Mouse (Mus musculus) embryonic facial prominence, embryonic 14.5 days (tissue): ENCODE results near the gene Gm9044. TPM values are rescaled to one million over a fixed set of nuclear protein-coding genes. Genes with fewer than 3 reads are reported as not detected.
"Not testable (repeated sequence)": the region's sequence is repeated elsewhere in the genome, so short reads cannot be mapped to it uniquely, and the experiment has no call there.

Source experiments
- ATAC-seq: fragments of 200-750 bp; cut with Nextera tagmentation; 2 replicates; pipeline ENCODE4 v1.8.0; 2017; ENCODE audit warnings: low read depth, moderate number of reproducible peaks, moderate TSS enrichment
- DNase-seq: peaks from one replicate; pipeline ENCODE4 v3.0.0-alpha.2; 2015; ENCODE audit warnings: low spot score
- H3K27ac ChIP-seq: fragments of 300-500 bp; sonication (generic); replicated peaks from 2 replicates; pipeline ENCODE4 v1.5.1; 2014; ENCODE audit warnings: low read depth, mild to moderate bottlenecking, low read length, moderate library complexity
- H3K27me3 ChIP-seq: fragments of 300-500 bp; sonication (generic); replicated peaks from 2 replicates; pipeline ENCODE4 v1.6.1; 2014; ENCODE audit warnings: low read length; ENCODE audit not compliant: control insufficient read depth, insufficient read depth
- H3K36me3 ChIP-seq: fragments of 300-500 bp; sonication (generic); 2 replicates; pipeline ENCODE4 v1.6.1; 2014; ENCODE audit warnings: low read length, mixed read lengths; ENCODE audit not compliant: control insufficient read depth, insufficient read depth
- H3K4me1 ChIP-seq: fragments of 300-500 bp; sonication (generic); 2 replicates; pipeline ENCODE4 v1.6.1; 2014; ENCODE audit warnings: antibody characterized with exemption, low read length; ENCODE audit not compliant: control insufficient read depth, insufficient read depth
- H3K4me2 ChIP-seq: fragments of 300-500 bp; sonication (generic); 2 replicates; pipeline ENCODE4 v1.6.1; 2014; ENCODE audit warnings: low read depth, mild to moderate bottlenecking, low read length, moderate library complexity, mixed read lengths
- H3K4me3 ChIP-seq: fragments of 300-500 bp; sonication (generic); 2 replicates; pipeline ENCODE4 v1.5.1; 2014; ENCODE audit warnings: low read depth, mild to moderate bottlenecking, low read length
- H3K9ac ChIP-seq: fragments of 300-500 bp; sonication (generic); 2 replicates; pipeline ENCODE4 v1.6.1; 2014; ENCODE audit warnings: low read depth, mild to moderate bottlenecking, low read length, moderate library complexity, mixed read lengths
- H3K9me3 ChIP-seq: fragments of 300-500 bp; sonication (generic); 2 replicates; pipeline ENCODE4 v1.6.1; 2016; ENCODE audit warnings: low read length; ENCODE audit not compliant: control insufficient read depth
- WGBS: fragments of 180-500 bp; shearing (Covaris S2); extraction: QIAGEN DNeasy Blood & Tissue Kit; methylation state at CpG from one replicate; pipeline ENCODE4 v1.1.7; 2014; 5-methylcytosine and 5-hydroxymethylcytosine counted together
- polyA plus RNA-seq: library from polyadenylated mRNA; unstranded; fragments of >200 nt; fragmentation: Nextera tagmentation; extraction: Ambion mirVana; gene quantifications from 2 replicates; pipeline ENCODE4 v1.2.1, GENCODE M21; 2014

The Gm9044 gene
- 0.09 TPM in 1 of 2 replicates, not detected in the other for polyA plus RNA-seq

DNA sequence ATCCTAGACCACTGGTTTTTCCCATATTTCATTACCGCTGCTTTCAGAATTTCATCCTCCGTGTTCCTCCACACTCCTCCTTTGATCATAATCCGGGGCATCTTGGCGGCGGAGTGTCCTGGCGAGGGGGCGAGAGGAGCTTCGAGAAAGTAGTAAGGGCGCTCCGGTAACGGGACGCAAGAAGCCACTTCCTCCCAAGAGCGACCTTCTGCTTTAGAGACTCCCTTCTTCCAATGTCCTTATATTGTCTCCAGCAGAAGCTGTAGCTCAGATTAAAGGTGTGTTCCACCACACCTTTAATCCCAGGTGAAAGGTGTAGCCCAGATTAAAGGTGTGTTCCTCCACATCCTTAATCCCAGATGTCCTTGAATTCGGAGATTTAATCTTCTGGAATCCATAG, at the start of gene Gm9044:
Gene Gm9044, minus strand, starts transcription at position 101 of the 400 bp plus-strand sequence.
- H3K9me3 ChIP-seq, H3K27me3 ChIP-seq, H3K27ac ChIP-seq, H3K4me3 ChIP-seq, H3K4me1 ChIP-seq, H3K9ac ChIP-seq, H3K36me3 ChIP-seq, H3K4me2 ChIP-seq, DNase-seq, ATAC-seq: not testable (repeated sequence)
- no CpG with 5 or more reads among the region's 14 CpGs for WGBS

DNA sequence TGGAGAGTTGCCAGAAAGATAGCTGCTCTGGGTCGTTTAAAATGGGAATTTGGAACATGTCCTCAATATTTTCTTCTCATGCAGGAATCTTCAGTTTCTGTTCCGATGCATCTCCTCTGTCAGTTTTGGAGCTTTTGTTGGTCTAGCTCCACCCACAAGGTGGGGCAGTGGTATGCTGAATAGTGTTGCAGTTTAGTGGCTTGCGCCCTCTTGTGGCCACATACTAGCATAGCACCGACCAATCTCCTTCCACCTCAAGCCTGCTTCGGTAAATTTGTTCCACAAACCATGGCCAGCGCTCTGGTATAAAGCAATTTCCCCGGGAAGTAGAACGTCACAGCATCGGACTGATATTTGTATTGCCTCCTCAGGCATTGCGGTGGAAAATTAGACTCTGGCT, 38.2 kb upstream of the Gm9044 start:
- Histone ChIP-seq H3K4me2 (peak overlapping the region; percentile 42), H3K4me3 (peak overlapping the region; percentile 13; the same call in 1 of the 2 replicates), H3K36me3 (no peaks in the 10 kb centered on the region), H3K4me1 (no peaks in the 10 kb centered on the region), H3K9me3 (no peaks in the 10 kb centered on the region), H3K27me3 (no peaks in the 10 kb centered on the region), H3K27ac (no peak overlapping the region), H3K9ac (no peak overlapping the region)
- DNase-seq (peak; percentile 94), ATAC-seq (peak; percentile 93)
- WGBS = 7% methylated on average over 10 of the region's 10 CpGs

DNA sequence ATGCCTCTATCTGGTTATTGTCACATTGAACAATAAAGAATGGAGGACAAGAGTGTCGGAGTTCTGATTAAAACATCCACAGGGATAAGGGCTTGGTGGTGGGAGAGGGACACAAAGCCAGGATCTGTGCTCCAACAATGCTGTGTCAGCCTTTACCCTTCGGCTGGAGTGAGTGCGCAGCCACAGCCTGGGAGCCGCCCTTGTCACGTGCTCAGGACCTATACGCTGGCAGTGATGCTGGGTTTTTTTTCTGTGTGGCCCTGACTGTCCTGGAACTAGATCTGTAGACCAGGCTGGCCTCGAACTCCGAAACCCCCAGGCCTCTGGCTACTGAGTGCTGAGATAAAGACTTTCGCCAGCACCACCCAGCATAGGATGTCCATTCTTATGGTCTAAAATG, 37.3 kb upstream of the Gm9044 start:
- Histone ChIP-seq H3K36me3 (no peaks in the 10 kb centered on the region), H3K9me3 (no peaks in the 10 kb centered on the region), H3K27ac (no peak overlapping the region), H3K27me3 (no peaks in the 10 kb centered on the region), H3K9ac (no peak overlapping the region), H3K4me2 (no peak overlapping the region), H3K4me3 (no peak overlapping the region), H3K4me1 (no peaks in the 10 kb centered on the region)
- 92% methylated on average over 9 of the region's 9 CpGs for WGBS
- ATAC-seq (no peak), DNase-seq (no peak)

DNA sequence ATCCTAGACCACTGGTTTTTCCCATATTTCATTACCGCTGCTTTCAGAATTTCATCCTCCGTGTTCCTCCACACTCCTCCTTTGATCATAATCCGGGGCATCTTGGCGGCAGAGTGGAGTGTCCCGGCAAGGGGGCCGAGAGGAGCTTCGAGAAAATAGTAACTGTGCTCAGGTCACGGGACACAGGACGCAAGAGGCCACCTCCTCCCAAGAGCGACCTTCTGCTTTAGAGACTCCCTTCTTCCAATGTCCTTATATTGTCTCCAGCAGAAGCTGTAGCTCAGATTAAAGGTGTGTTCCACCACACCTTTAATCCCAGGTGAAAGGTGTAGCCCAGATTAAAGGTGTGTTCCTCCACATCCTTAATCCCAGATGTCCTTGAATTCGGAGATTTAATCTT, 21.8 kb upstream of the Gm9044 start, which contains the start of gene Gm9049:
Gene Gm9049, minus strand, starts transcription at position 101 of the 400 bp plus-strand sequence.
- H3K9ac ChIP-seq, DNase-seq, H3K4me3 ChIP-seq, H3K36me3 ChIP-seq, H3K4me1 ChIP-seq, H3K9me3 ChIP-seq, H3K4me2 ChIP-seq, ATAC-seq, H3K27me3 ChIP-seq, H3K27ac ChIP-seq: not testable (repeated sequence)
- WGBS = no CpG with 5 or more reads among the region's 11 CpGs

DNA sequence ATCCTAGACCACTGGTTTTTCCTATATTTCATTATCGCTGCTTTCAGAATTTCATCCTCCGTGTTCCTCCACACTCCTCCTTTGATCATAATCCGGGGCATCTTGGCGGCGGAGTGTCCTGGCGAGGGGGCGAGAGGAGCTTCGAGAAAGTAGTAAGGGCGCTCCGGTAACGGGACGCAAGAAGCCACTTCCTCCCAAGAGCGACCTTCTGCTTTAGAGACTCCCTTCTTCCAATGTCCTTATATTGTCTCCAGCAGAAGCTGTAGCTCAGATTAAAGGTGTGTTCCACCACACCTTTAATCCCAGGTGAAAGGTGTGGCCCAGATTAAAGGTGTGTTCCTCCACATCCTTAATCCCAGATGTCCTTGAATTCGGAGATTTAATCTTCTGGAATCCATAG, 16.4 kb upstream of the Gm9044 start, which contains the start of gene Gm9048:
Gene Gm9048, minus strand, starts transcription at position 101 of the 400 bp plus-strand sequence.
- ATAC-seq, H3K9me3 ChIP-seq, H3K4me1 ChIP-seq, H3K9ac ChIP-seq, H3K27me3 ChIP-seq, H3K4me3 ChIP-seq, H3K4me2 ChIP-seq, H3K36me3 ChIP-seq, H3K27ac ChIP-seq, DNase-seq: not testable (repeated sequence)
- WGBS = no CpG with 5 or more reads among the region's 14 CpGs

DNA sequence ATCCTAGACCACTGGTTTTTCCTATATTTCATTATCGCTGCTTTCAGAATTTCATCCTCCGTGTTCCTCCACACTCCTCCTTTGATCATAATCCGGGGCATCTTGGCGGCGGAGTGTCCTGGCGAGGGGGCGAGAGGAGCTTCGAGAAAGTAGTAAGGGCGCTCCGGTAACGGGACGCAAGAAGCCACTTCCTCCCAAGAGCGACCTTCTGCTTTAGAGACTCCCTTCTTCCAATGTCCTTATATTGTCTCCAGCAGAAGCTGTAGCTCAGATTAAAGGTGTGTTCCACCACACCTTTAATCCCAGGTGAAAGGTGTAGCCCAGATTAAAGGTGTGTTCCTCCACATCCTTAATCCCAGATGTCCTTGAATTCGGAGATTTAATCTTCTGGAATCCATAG, 10.9 kb upstream of the Gm9044 start, which contains the start of gene Gm9046:
Gene Gm9046, minus strand, starts transcription at position 101 of the 400 bp plus-strand sequence.
- H3K4me2 ChIP-seq, DNase-seq, H3K9me3 ChIP-seq, H3K36me3 ChIP-seq, H3K27ac ChIP-seq, H3K9ac ChIP-seq, H3K4me3 ChIP-seq, ATAC-seq, H3K27me3 ChIP-seq, H3K4me1 ChIP-seq: not testable (repeated sequence)
- WGBS = no CpG with 5 or more reads among the region's 14 CpGs

DNA sequence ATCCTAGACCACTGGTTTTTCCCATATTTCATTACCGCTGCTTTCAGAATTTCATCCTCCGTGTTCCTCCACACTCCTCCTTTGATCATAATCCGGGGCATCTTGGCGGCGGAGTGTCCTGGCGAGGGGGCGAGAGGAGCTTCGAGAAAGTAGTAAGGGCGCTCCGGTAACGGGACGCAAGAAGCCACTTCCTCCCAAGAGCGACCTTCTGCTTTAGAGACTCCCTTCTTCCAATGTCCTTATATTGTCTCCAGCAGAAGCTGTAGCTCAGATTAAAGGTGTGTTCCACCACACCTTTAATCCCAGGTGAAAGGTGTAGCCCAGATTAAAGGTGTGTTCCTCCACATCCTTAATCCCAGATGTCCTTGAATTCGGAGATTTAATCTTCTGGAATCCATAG, 5.5 kb upstream of the Gm9044 start, which contains the start of gene Gm9045:
Gene Gm9045, minus strand, starts transcription at position 101 of the 400 bp plus-strand sequence.
- not testable (repeated sequence) for H3K27me3 ChIP-seq, H3K27ac ChIP-seq, H3K4me2 ChIP-seq, DNase-seq, H3K9me3 ChIP-seq, H3K36me3 ChIP-seq, H3K4me1 ChIP-seq, H3K4me3 ChIP-seq, H3K9ac ChIP-seq, ATAC-seq
- WGBS = no CpG with 5 or more reads among the region's 14 CpGs

DNA sequence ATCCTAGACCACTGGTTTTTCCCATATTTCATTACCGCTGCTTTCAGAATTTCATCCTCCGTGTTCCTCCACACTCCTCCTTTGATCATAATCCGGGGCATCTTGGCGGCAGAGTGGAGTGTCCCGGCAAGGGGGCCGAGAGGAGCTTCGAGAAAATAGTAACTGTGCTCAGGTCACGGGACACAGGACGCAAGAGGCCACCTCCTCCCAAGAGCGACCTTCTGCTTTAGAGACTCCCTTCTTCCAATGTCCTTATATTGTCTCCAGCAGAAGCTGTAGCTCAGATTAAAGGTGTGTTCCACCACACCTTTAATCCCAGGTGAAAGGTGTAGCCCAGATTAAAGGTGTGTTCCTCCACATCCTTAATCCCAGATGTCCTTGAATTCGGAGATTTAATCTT, 5.3 kb downstream of the Gm9044 start, which contains the start of gene Gm9040:
Gene Gm9040, minus strand, starts transcription at position 101 of the 400 bp plus-strand sequence.
- ATAC-seq, H3K27me3 ChIP-seq, DNase-seq, H3K4me2 ChIP-seq, H3K9me3 ChIP-seq, H3K4me3 ChIP-seq, H3K27ac ChIP-seq, H3K4me1 ChIP-seq, H3K9ac ChIP-seq, H3K36me3 ChIP-seq: not testable (repeated sequence)
- WGBS = no CpG with 5 or more reads among the region's 11 CpGs

DNA sequence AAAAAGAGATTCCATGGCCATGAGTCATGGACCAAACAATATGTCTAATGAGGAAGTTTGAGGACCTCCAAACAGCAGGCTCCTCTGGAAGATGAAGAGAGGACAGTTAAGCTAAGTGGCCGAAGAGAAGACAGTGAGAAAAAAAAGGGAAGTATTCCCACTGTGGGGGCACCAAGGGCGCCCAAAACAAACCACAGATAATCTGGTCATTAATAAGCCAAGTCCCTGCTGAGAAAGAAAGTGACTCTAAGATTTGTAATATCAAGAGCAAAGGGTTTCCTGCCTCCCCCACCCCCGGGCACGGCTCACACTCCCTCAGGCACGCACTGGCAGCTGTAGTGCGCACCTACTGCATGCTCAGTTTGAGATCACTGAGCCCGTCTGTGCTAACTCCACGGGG, 13.2 kb downstream of the Gm9044 start:
- no peaks in the 10 kb centered on the region for H3K4me1 ChIP-seq
- H3K4me2 ChIP-seq = no peak overlapping the region
- DNase-seq (no peak), ATAC-seq (no peak)
- WGBS = 75% methylated on average over 8 of the region's 8 CpGs
- no peak overlapping the region for H3K4me3 ChIP-seq
- no peaks in the 10 kb centered on the region for H3K9me3 ChIP-seq
- no peak overlapping the region for H3K9ac ChIP-seq
- H3K27me3 ChIP-seq = no peaks in the 10 kb centered on the region
- H3K36me3 ChIP-seq = no peaks in the 10 kb centered on the region
- no peak overlapping the region for H3K27ac ChIP-seq
